ENCODE assay signal across 8 mouse cellular contexts in genomic region chr12:55493381-55493780, GRCm38 (mm10). TPM values are rescaled to one million over a fixed set of nuclear protein-coding genes. Genes with fewer than 3 reads are reported as not detected.
A peak's percentile ranks its signal among the peaks of the same experiment; 100 is the strongest.
DNase-seq lines count a peak whose midpoint lies in the region; ATAC-seq and TF ChIP-seq lines count a peak whose summit lies in the region.

No protein-coding gene starts in this region.

- H3K9ac ChIP-seq in heart, adult 2 months (ENCODE audit: low read depth, low read length): peak overlapping the region; percentile 73
- H3K9ac ChIP-seq in hindbrain, embryonic 13.5 days: peak overlapping the region; percentile 96; the same call in 1 of the 2 replicates
- H3K9ac ChIP-seq in midbrain, embryonic 15.5 days: no peak overlapping the region

- intact Hi-C loops in heart, adult 2 months (cut with DNase I): no loop called here
- intact Hi-C loops in heart, postnatal 25 days (cut with DNase I): loop anchor here (1.0 kb wide), 1 partner anchor 95 kb away; no protein-coding TSS in a partner anchor

- peaks cover 26% of the 10 kb centered on the region for H3K36me3 ChIP-seq in heart, adult 2 months (ENCODE audit: control insufficient read depth, insufficient read depth, low read length)
- peaks cover 29% of the 10 kb centered on the region for H3K36me3 ChIP-seq in embryonic facial prominence, embryonic 10.5 days (replicated peaks)
- peaks cover 23% of the 10 kb centered on the region for H3K36me3 ChIP-seq in hindbrain, embryonic 13.5 days
- H3K36me3 ChIP-seq in midbrain, embryonic 15.5 days (replicated peaks): peaks cover 4% of the 10 kb centered on the region; the same call in 1 of the 2 replicates

- no peak for TF ChIP-seq EP300 in heart, adult 2 months (IDR thresholded peaks at IDR 0.05; ENCODE audit: insufficient read depth, low read depth, low read length)

- no peak for TF ChIP-seq CTCF in heart, adult 2 months (IDR thresholded peaks at IDR 0.05)

- peak overlapping the region; percentile 100 for H3K27ac ChIP-seq in heart, adult 2 months
- H3K27ac ChIP-seq in embryonic facial prominence, embryonic 10.5 days (replicated peaks): peak overlapping the region; percentile 98
- H3K27ac ChIP-seq in hindbrain, embryonic 13.5 days: no peak overlapping the region
- H3K27ac ChIP-seq in midbrain, embryonic 15.5 days: no peak overlapping the region

- 44% methylated on average over 8 of the region's 8 CpGs for WGBS in heart, adult 2 months
- WGBS in embryonic facial prominence, embryonic 10.5 days: 33% methylated on average over 8 of the region's 8 CpGs
- WGBS in hindbrain, embryonic 13.5 days: 43% methylated on average over 8 of the region's 8 CpGs
- 32% methylated on average over 8 of the region's 8 CpGs for WGBS in midbrain, embryonic 15.5 days

- no peaks in the 10 kb centered on the region for H3K9me3 ChIP-seq in embryonic facial prominence, embryonic 10.5 days
- H3K9me3 ChIP-seq in hindbrain, embryonic 13.5 days: no peaks in the 10 kb centered on the region
- H3K9me3 ChIP-seq in midbrain, embryonic 15.5 days: no peaks in the 10 kb centered on the region

- no peaks in the 10 kb centered on the region for H3K79me2 ChIP-seq in heart, adult 2 months (replicated peaks; ENCODE audit: control insufficient read depth, insufficient read depth, low read length)

- H3K4me1 ChIP-seq in heart, adult 2 months (ENCODE audit: control insufficient read depth, insufficient read depth, low read length): peaks cover 10% of the 10 kb centered on the region
- H3K4me1 ChIP-seq in embryonic facial prominence, embryonic 10.5 days: peaks cover 42% of the 10 kb centered on the region
- H3K4me1 ChIP-seq in hindbrain, embryonic 13.5 days (replicated peaks): peaks cover 32% of the 10 kb centered on the region
- peaks cover 25% of the 10 kb centered on the region for H3K4me1 ChIP-seq in midbrain, embryonic 15.5 days

- peak; percentile 34 to 51 for DNase-seq in heart, adult 2 months
- DNase-seq in heart, postnatal 25 days (ENCODE audit: low spot score): no peak
- no peak for DNase-seq in embryonic facial prominence, embryonic 10.5 days (ENCODE audit: low spot score)
- no peak for DNase-seq in gastrocnemius, postnatal 25 days
- DNase-seq in urinary bladder, postnatal 14 days (ENCODE audit: low spot score): no peak
- DNase-seq in c-Kit-positive CD71-positive TER-119-positive erythroid progenitor cells, embryonic 14.5 days (ENCODE audit: low spot score): no peak

- no peaks in the 10 kb centered on the region for H3K27me3 ChIP-seq in heart, adult 2 months (ENCODE audit: control insufficient read depth, insufficient read depth, low read length)
- H3K27me3 ChIP-seq in embryonic facial prominence, embryonic 10.5 days (replicated peaks; ENCODE audit: low read depth, poor library complexity, severe bottlenecking): peaks cover 8% of the 10 kb centered on the region
- 0 out of 2 replicates have a peak, but pooled peaks cover 5% of the 10 kb centered on the region for H3K27me3 ChIP-seq in hindbrain, embryonic 13.5 days
- H3K27me3 ChIP-seq in midbrain, embryonic 15.5 days (replicated peaks): no peaks in the 10 kb centered on the region

- H3K4me2 ChIP-seq in hindbrain, embryonic 13.5 days: peak overlapping the region; percentile 82
- H3K4me2 ChIP-seq in midbrain, embryonic 15.5 days: peak overlapping the region; percentile 81

- no peak for TF ChIP-seq POLR2A in heart, adult 2 months (IDR thresholded peaks at IDR 0.05; ENCODE audit: insufficient read depth, low read depth, low read length)

- peak overlapping the region; percentile 89 for H3K4me3 ChIP-seq in heart, adult 2 months
- H3K4me3 ChIP-seq in embryonic facial prominence, embryonic 10.5 days: peak overlapping the region; percentile 91
- H3K4me3 ChIP-seq in hindbrain, embryonic 13.5 days: peak overlapping the region; percentile 85; the same call in 1 of the 2 replicates
- H3K4me3 ChIP-seq in midbrain, embryonic 15.5 days: 0 out of 2 replicates have a peak overlapping the region, but pooled peaks have one; percentile 83

- no peak for ATAC-seq in hindbrain, embryonic 13.5 days (ENCODE audit: low FRiP score)
- ATAC-seq in midbrain, embryonic 15.5 days (replicated peaks): no peak

RNA-seq across cellular contexts. Expression of gene Nfkbia, which starts 0.9 kb away (rescaled TPM):
- total RNA-seq in heart, adult 2 months (2021): 10 to 100 TPM; 65.7 to 80.3 TPM
- polyA plus RNA-seq in heart, adult 2 months (2012; rRNA removed): 86.0 and 106 TPM in 2 replicates
- total RNA-seq in heart, postnatal 25 days (2021): 10 to 100 TPM; 40.8 to 42.7 TPM
- polyA plus RNA-seq in embryonic facial prominence, embryonic 10.5 days (2016; fragmentation: Nextera tagmentation; extraction: Ambion mirVana): 44.6 and 55.2 TPM in 2 replicates
- polyA plus RNA-seq in hindbrain, embryonic 13.5 days (2015; fragmentation: Nextera tagmentation; extraction: Ambion mirVana): 55.3 and 60.7 TPM in 2 replicates
- polyA plus RNA-seq in midbrain, embryonic 15.5 days (2015; fragmentation: Nextera tagmentation; extraction: Ambion mirVana): 60.0 and 63.8 TPM in 2 replicates
- 10 to 100 TPM; 17.8 to 20.8 TPM for total RNA-seq in gastrocnemius, postnatal 25 days (2021)

Comparison
In these comparisons a context has a peak if more than half of its experiments do, and no peak if none do; other contexts are left out.
1. DNase-seq: peak in heart, adult 2 months (2 of 2); none in heart, postnatal 25 days (single experiment), embryonic facial prominence, embryonic 10.5 days (single experiment), gastrocnemius, postnatal 25 days (single experiment), urinary bladder, postnatal 14 days (single experiment) and c-Kit-positive CD71-positive TER-119-positive erythroid progenitor cells, embryonic 14.5 days (single experiment).
2. H3K27ac ChIP-seq: peak in heart, adult 2 months (single experiment) and embryonic facial prominence, embryonic 10.5 days (single experiment); none in hindbrain, embryonic 13.5 days (single experiment) and midbrain, embryonic 15.5 days (single experiment).
3. Peak in every context shown above with its lines, with median percentiles within 50 percentile points of each other: H3K4me3 ChIP-seq.